Mouse (Mus musculus): ENCODE results near the gene Xpnpep3. TPM values are rescaled to one million over a fixed set of nuclear protein-coding genes. Genes with fewer than 3 reads are reported as not detected.
A peak's percentile ranks its signal among the peaks of the same experiment; 100 is the strongest.
"Not testable (repeated sequence)": the region's sequence is repeated elsewhere in the genome, so short reads cannot be mapped to it uniquely, and the experiment has no call there.

Xpnpep3 gene
- polyA plus RNA-seq, 1 experiment from 2014 or later, result 11.9 TPM

DNA sequence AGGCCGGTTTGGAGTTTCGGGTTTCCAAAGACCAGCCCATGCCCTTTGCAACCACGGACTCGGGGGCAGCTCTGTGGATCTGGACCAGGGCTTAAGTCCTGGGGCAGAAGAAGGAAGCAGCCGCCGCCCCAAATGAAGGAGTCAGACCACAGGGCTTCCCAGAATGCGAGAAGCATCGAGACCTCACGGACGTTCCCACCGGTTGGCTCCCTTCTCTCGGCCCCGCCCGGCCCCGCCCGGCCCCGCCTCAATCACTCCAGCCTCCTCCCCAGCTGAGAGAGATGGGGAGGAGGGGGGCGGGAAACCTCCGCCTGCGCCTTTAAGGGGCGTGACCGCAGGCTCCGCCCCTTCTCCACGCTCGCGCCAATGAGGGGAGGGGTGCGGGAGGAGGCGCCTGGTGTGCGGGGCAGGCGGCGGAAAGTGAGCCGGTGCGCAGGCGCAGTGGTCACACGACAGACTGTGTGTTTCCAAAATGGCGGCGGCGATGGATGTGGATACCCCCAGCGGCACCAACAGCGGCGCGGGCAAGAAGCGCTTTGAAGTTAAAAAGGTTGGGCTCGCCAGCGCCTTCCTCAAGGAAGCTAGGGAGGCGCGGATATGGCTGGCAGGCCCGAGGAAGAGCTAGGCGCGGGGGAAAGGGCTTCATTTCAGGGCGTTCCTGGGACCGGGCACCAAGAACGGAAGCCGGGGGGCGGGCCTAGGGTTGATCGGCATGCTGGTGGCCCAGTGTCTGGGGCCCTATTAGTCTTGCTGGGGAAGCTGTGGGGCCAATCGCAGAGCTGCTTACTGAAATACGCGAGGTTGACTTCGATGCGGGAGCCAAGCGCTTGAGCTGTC, 66.2 kb downstream of the Xpnpep3 start, which contains the start of gene Rbx1:
Rbx1 (plus strand) TSS at position 396 of the 837 bp plus-strand sequence.
- H3K36me3 ChIP-seq (replicated peaks), result peaks cover 20% of the 10 kb centered on the region
- H3K27me3 ChIP-seq, result no peaks in the 10 kb centered on the region
- WGBS, result 1% methylated on average over 51 of the region's 62 CpGs
- peak within 1 kb of the TSS; percentile 68 for H3K9ac ChIP-seq
- H3K27ac ChIP-seq, result peak within 1 kb of the TSS; percentile 92
- H3K4me3 ChIP-seq (replicated peaks), result peak within 1 kb of the TSS; percentile 67
- H3K9me3 ChIP-seq, result peaks cover 6% of the 10 kb centered on the region; the same call in 1 of the 2 replicates
- H3K4me1 ChIP-seq, result peaks cover 19% of the 10 kb centered on the region
- peak; percentile 98 for ATAC-seq (ENCODE audit: low FRiP score)
- peak within 1 kb of the TSS; percentile 69 for H3K4me2 ChIP-seq

DNA sequence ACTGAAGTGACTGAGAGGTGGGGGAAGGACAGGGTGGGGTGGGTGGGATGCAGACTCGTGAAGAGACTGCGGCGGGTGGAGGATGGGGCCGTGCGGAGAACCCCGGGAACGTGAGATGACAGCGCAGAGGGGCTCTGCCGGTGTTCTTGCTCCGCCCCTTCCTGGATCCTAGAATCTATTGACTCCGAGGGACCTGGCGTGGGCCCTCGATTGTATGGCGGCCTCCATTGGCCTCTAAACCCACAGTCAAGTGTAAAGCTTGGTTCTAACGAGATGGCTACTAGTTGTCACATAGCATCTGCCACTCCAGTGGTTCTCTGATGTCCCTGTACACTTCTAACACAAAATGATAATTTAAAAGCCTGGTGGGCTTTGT, 66.8 kb downstream of the Xpnpep3 start:
- Histone ChIP-seq H3K9me3 (peaks cover 6% of the 10 kb centered on the region; the same call in 1 of the 2 replicates), H3K27me3 (no peaks in the 10 kb centered on the region), H3K27ac (peak overlapping the region; percentile 92), H3K36me3 (replicated peaks) (peaks cover 26% of the 10 kb centered on the region), H3K9ac (peak overlapping the region; percentile 68), H3K4me1 (peaks cover 19% of the 10 kb centered on the region), H3K4me3 (replicated peaks) (peak overlapping the region; percentile 67), H3K4me2 (peak overlapping the region; percentile 62)
- no peak for ATAC-seq (ENCODE audit: low FRiP score)
- 2% methylated on average over 15 of the region's 15 CpGs for WGBS

DNA sequence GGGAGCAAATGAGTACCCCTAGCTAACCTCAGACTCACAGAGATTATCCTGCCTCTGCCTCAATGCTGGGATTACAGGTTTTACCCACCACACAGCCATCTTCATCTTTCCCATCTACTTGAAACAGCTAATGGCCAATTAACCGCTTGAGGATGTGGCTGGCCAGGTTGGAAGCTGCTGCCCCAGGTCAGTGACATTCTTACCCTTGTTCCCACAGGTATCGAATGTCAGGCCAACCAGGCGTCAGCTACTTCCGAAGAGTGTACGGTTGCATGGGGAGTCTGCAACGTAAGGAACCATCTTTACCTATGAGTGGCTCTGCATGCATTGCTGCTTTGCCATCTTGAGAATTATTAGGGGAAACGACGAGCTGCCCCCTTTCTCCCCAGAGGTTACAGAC, 70.8 kb downstream of the Xpnpep3 start:
- no peak for ATAC-seq (ENCODE audit: low FRiP score)
- no peak overlapping the region for H3K27ac ChIP-seq
- H3K4me1 ChIP-seq, result peaks cover 11% of the 10 kb centered on the region
- H3K9me3 ChIP-seq, result no peaks in the 10 kb centered on the region
- H3K9ac ChIP-seq, result no peak overlapping the region
- 89% methylated on average over 8 of the region's 8 CpGs for WGBS
- no peaks in the 10 kb centered on the region for H3K27me3 ChIP-seq
- H3K4me3 ChIP-seq (replicated peaks), result no peak overlapping the region
- H3K36me3 ChIP-seq (replicated peaks), result peaks cover 61% of the 10 kb centered on the region
- no peak overlapping the region for H3K4me2 ChIP-seq

- Histone ChIP-seq H3K9ac (no peak overlapping the region), H3K27ac (no peak overlapping the region), H3K4me1 (peaks cover 14% of the 10 kb centered on the region), H3K4me2 (no peak overlapping the region), H3K4me3 (replicated peaks) (no peak overlapping the region), H3K36me3 (replicated peaks) (peaks cover 61% of the 10 kb centered on the region), H3K27me3 (no peaks in the 10 kb centered on the region), H3K9me3 (no peaks in the 10 kb centered on the region)
- WGBS, result 97% methylated on average over 5 of the region's 5 CpGs
- ATAC-seq (ENCODE audit: low FRiP score), result no peak
Measured at GRCm38 (mm10) chr15:81472256-81472655, 72.3 kb downstream of the Xpnpep3 start.

DNA sequence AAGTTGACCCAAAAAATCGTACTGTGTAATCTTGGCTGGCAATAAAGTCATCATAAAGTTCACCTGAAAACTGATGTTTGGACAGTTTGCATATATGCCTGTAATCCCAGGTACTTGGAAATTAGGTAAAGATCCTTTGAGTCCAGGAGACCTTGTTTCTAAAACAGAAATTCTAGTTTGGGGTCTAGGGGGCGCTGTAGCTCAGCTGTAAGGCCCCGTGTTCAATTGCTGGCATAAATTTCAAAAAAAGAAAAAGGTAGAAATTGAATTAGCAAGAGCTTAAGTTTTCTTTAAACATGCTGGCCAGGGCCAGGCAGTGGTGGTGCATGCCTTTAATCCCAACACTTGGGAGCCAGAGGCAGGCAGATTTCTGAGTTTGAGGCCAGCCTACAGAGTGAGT, 75.7 kb downstream of the Xpnpep3 start:
- Histone ChIP-seq H3K4me2 (no peak overlapping the region), H3K36me3 (replicated peaks) (peaks cover 45% of the 10 kb centered on the region), H3K4me3 (replicated peaks) (no peak overlapping the region), H3K27me3 (no peaks in the 10 kb centered on the region), H3K9me3 (no peaks in the 10 kb centered on the region), H3K4me1 (peaks cover 4% of the 10 kb centered on the region), H3K27ac (0 out of 2 replicates have a peak overlapping the region, but pooled peaks have one; percentile 47), H3K9ac (no peak overlapping the region)
- no peak for ATAC-seq (ENCODE audit: low FRiP score)
- WGBS, result 40% methylated on average over 3 of the region's 3 CpGs

DNA sequence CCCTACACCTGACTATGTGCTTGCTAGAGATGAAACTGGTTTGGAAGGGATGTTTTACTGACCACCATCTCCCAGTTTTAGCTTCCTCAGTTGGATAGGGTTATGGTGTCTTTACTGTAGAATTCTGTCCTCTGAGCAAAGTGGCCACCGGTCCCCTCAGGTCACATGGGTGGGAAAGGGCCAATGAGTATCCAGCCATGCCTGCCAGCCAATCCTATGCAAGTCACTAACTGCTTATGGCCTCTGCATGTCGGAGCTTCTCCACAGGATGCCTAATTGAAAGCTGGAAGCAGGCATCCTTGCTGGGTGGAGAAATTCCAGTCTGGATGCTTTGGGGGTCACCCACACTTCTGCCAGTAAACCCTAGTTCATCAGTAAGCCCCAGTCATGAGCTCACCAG, 76.7 kb downstream of the Xpnpep3 start:
- Histone ChIP-seq H3K4me2 (peak overlapping the region; percentile 13), H3K27ac (no peak overlapping the region; the same call in 1 of the 2 replicates), H3K27me3 (no peaks in the 10 kb centered on the region), H3K36me3 (replicated peaks) (peaks cover 36% of the 10 kb centered on the region), H3K9me3 (no peaks in the 10 kb centered on the region), H3K4me1 (peaks cover 10% of the 10 kb centered on the region), H3K9ac (no peak overlapping the region), H3K4me3 (replicated peaks) (no peak overlapping the region)
- 3% methylated on average over 2 of the region's 2 CpGs for WGBS
- ATAC-seq (ENCODE audit: low FRiP score), result peak; percentile 67; the same call in 1 of the 2 replicates

DNA sequence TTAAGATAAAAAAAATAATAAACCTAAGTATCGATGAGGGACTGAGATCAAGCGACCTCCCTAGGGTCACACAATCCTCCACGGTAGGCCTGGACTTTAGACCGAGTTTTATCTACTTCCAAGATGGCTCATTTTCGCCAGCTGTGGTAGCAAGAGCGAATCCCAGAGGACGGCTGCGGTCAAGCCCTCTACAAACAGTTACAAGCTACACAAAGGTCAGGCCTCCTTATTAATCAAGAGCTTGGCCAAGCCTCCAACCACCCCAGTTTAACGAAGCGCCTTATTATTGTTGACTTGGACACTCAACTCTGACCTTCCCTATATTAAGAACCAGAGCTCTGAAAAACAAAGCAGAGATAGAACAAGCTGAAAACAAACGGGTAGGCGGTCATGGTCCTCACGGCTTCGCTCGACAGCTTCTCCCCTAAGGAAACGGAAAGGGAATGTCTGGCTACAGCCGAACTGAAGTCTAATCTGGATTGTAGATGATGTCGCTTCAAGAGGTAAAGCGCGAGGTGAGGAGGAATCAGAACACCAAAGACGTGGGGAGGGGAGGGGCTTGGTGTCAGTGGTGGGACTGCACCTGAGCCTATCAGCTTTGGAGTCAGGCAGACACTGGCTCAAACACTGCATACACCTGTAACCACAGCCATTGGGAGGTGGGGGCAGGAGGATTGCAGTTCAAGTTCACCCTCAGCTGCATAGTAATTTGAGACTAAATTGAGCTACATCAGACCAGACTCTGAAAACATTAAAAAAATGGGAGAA, 79.7 kb downstream of the Xpnpep3 start:
- Histone ChIP-seq H3K4me3 (replicated peaks) (no peak overlapping the region), H3K9me3 (no peaks in the 10 kb centered on the region), H3K9ac (no peak overlapping the region), H3K36me3 (replicated peaks) (peaks cover 10% of the 10 kb centered on the region), H3K4me2 (no peak overlapping the region), H3K27ac (no peak overlapping the region), H3K27me3 (no peaks in the 10 kb centered on the region), H3K4me1 (peaks cover 10% of the 10 kb centered on the region)
- ATAC-seq (ENCODE audit: low FRiP score), result no peak
- 72% methylated on average over 21 of the region's 21 CpGs for WGBS

DNA sequence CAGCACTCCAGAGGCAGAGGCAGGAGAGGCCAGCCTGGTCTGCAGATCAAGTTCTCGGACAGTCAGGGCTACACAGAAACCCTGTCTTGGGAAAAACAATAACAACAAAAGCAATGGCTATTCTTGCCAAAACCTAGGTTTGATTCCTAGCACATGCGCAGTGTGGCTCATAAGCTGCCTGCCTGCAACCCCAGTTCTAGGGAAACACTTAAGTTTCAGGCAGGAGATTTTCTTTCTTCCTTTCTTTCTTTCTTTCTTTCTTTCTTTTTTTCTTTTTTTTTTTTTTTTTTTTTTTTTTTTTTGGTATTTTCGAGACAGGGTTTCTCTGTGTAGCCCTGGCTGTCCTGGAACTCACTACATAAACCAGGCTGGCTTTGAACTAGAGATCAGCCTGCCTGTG, 80.3 kb downstream of the Xpnpep3 start:
- not testable (repeated sequence) for H3K27ac ChIP-seq; H3K27me3 ChIP-seq; H3K9me3 ChIP-seq; ATAC-seq (ENCODE audit: low FRiP score); H3K9ac ChIP-seq; H3K36me3 ChIP-seq (replicated peaks); H3K4me3 ChIP-seq (replicated peaks); H3K4me2 ChIP-seq
- peaks cover 10% of the 10 kb centered on the region for H3K4me1 ChIP-seq
- 64% methylated on average over 3 of the region's 3 CpGs for WGBS

DNA sequence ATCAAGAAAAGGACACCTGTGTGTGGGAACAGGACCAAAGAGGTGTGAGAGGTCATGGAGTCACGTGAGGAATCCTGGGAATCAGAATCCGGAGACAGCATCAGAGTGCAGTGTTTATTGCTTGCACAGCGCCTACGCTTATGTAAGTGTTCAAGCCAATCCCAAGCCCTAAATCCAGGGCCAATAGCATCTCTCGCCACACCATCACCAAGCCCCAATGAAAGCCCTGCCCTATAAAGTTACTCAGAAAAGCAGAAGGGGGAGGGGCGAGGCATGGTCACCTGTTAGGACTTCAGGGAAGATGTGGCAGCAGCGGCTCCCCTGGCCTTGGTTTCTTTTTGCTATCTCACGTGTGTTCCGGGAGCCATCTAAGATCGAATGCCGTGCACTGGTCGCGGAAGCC, 81.0 kb downstream of the Xpnpep3 start:
- H3K9ac ChIP-seq, result no peak overlapping the region
- H3K27me3 ChIP-seq, result no peaks in the 10 kb centered on the region
- peak overlapping the region; percentile 42 for H3K4me2 ChIP-seq
- H3K4me1 ChIP-seq, result peaks cover 10% of the 10 kb centered on the region
- peak overlapping the region; percentile 21 for H3K4me3 ChIP-seq (replicated peaks)
- H3K9me3 ChIP-seq, result no peaks in the 10 kb centered on the region
- 20% methylated on average over 13 of the region's 13 CpGs for WGBS
- H3K27ac ChIP-seq, result no peak overlapping the region
- ATAC-seq (ENCODE audit: low FRiP score), result no peak
- no peaks in the 10 kb centered on the region for H3K36me3 ChIP-seq (replicated peaks)

DNA sequence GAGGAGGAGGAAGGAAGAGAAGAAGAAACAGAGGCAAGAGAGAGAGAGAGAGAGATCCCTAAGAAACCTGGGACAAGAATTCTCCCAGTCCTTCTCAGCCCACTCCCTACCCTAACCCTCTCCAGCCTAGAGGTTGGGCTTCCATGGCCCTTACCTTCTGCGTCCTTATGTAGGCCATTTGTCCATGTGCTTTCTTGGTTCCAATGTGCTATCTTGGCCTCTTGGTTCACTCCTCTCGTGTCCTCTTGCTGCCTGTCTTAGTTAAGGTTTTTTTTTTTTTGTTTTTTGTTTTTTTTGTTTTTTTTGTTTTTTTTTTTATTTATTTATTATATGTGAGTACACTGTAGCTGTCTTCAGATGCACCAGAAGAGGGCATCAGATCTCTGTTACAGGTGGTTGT, 83.0 kb downstream of the Xpnpep3 start:
- 94% methylated on average over 2 of the region's 2 CpGs for WGBS

DNA sequence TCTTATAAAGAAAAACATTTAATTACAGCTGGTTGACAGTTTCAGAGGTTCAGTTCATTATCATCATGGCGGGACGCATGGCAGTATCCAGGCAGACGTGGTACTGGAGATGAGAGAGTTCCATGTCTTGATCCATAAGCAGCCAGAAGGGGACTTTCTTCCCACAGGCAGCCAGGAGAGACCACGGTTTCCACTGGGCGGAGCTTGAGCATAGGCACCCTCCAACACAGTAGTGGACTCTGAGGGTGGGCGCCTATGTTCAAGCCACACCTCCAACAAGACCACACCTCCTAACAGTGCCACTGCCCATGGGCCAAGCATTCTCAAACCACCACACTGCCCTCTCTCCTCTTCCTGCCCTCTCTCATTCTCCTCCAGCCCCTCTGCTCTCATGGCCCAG, 83.8 kb downstream of the Xpnpep3 start:
- Histone ChIP-seq H3K9me3 (no peaks in the 10 kb centered on the region), H3K9ac (no peak overlapping the region), H3K27ac (no peak overlapping the region), H3K4me1 (peaks cover 6% of the 10 kb centered on the region), H3K4me3 (replicated peaks) (no peak overlapping the region), H3K27me3 (no peaks in the 10 kb centered on the region), H3K36me3 (replicated peaks) (no peaks in the 10 kb centered on the region), H3K4me2 (no peak overlapping the region)
- no peak for ATAC-seq (ENCODE audit: low FRiP score)
- WGBS, result 88% methylated on average over 6 of the region's 6 CpGs

More for the DNA sequence above, 83.0 kb downstream of the Xpnpep3 start:
- ATAC-seq (ENCODE audit: low FRiP score), result no peak
- H3K27ac ChIP-seq, result no peak overlapping the region
- no peaks in the 10 kb centered on the region for H3K27me3 ChIP-seq
- peaks cover 6% of the 10 kb centered on the region for H3K4me1 ChIP-seq
- no peaks in the 10 kb centered on the region for H3K9me3 ChIP-seq
- H3K36me3 ChIP-seq (replicated peaks), result no peaks in the 10 kb centered on the region
- no peak overlapping the region for H3K9ac ChIP-seq
- H3K4me3 ChIP-seq (replicated peaks), result no peak overlapping the region
- H3K4me2 ChIP-seq, result no peak overlapping the region

- no peak for ATAC-seq (ENCODE audit: low FRiP score)
- WGBS, result 87% methylated on average over 4 of the region's 4 CpGs
Measured at GRCm38 (mm10) chr15:81485483-81485882, 85.5 kb downstream of the Xpnpep3 start.

More at GRCm38 (mm10) chr15:81485483-81485882, 85.5 kb downstream of the Xpnpep3 start:
- no peaks in the 10 kb centered on the region for H3K27me3 ChIP-seq
- H3K9ac ChIP-seq, result no peak overlapping the region
- no peaks in the 10 kb centered on the region for H3K9me3 ChIP-seq
- peaks cover 6% of the 10 kb centered on the region for H3K4me1 ChIP-seq
- H3K4me2 ChIP-seq, result no peak overlapping the region
- no peaks in the 10 kb centered on the region for H3K36me3 ChIP-seq (replicated peaks)
- no peak overlapping the region for H3K4me3 ChIP-seq (replicated peaks)
- H3K27ac ChIP-seq, result no peak overlapping the region
